Mouse (Mus musculus): ENCODE results near the gene Slamf7. TPM values are rescaled to one million over a fixed set of nuclear protein-coding genes. Genes with fewer than 3 reads are reported as not detected.

Gene Slamf7
- polyA plus RNA-seq, 1 experiment from 2014 or later, result 0.18 TPM

DNA sequence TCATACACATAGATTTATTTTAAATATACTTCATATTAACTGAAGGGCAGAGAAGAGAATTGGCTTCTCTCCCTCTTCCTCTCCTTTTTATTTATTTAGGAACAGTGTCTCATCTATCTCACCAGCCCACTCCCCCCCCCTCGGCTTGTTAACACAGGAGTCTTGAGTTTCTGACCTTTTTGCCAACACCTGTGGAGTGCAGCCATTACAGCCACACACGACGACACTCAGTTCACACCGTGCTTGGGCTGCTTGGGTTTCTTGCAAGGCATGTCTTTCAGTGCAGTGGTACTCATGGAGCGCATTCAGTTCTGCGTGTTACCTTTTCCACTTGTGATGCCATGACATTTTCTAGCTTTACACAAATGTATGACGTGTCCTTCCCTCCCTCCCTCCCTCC is 22.8 kb downstream of the Slamf7 start:
- no peaks in the 10 kb centered on the region for H3K9me3 ChIP-seq (ENCODE audit: control insufficient read depth)
- no peaks in the 10 kb centered on the region for H3K27me3 ChIP-seq (replicated peaks; ENCODE audit: control insufficient read depth, insufficient read depth, low read length)
- ATAC-seq, result no peak
- 72% methylated on average over 7 of the region's 7 CpGs for WGBS
- TF ChIP-seq CTCF (IDR thresholded peaks at IDR 0.05; ENCODE audit: low read depth), result no peak
- no peaks in the 10 kb centered on the region for H3K36me3 ChIP-seq (ENCODE audit: control insufficient read depth, insufficient read depth)
- no peaks in the 10 kb centered on the region for H3K4me1 ChIP-seq (replicated peaks; ENCODE audit: control insufficient read depth, insufficient read depth, low read length)
- no peak overlapping the region for H3K9ac ChIP-seq (ENCODE audit: low read depth, low read length)
- H3K4me2 ChIP-seq (replicated peaks; ENCODE audit: low read depth), result no peak overlapping the region
- H3K4me3 ChIP-seq (ENCODE audit: low read depth, low read length), result no peak overlapping the region
- no peak overlapping the region for H3K27ac ChIP-seq (ENCODE audit: low read depth, low read length)

DNA sequence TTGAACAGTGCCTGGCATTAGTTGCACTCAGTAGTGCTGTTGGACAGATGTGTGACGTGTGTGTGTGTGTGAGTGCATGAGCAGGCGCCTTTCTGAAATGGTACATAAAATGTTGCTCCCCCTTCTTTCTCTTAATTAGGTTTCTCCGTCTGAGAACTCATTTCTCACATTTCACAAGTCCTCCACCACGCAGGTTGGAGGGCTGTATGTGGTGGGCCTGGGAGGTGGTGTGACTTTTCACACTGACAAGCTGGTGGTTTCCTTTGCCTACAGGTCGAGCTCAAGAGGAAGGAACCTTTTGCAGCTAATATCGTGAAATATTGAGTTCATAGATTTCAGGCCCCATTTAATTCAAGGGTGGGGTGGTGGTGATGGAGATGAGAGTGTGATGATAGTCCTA is 23.7 kb downstream of the Slamf7 start:
- Histone ChIP-seq H3K4me3 (ENCODE audit: low read depth, low read length) (no peak overlapping the region), H3K36me3 (ENCODE audit: control insufficient read depth, insufficient read depth) (no peaks in the 10 kb centered on the region), H3K4me2 (replicated peaks; ENCODE audit: low read depth) (no peak overlapping the region), H3K4me1 (replicated peaks; ENCODE audit: control insufficient read depth, insufficient read depth, low read length) (no peaks in the 10 kb centered on the region), H3K27ac (ENCODE audit: low read depth, low read length) (no peak overlapping the region), H3K27me3 (replicated peaks; ENCODE audit: control insufficient read depth, insufficient read depth, low read length) (no peaks in the 10 kb centered on the region), H3K9ac (ENCODE audit: low read depth, low read length) (no peak overlapping the region), H3K9me3 (ENCODE audit: control insufficient read depth) (no peaks in the 10 kb centered on the region)
- 75% methylated on average over 6 of the region's 6 CpGs for WGBS
- ATAC-seq, result no peak
- no peak for TF ChIP-seq CTCF (IDR thresholded peaks at IDR 0.05; ENCODE audit: low read depth)

DNA sequence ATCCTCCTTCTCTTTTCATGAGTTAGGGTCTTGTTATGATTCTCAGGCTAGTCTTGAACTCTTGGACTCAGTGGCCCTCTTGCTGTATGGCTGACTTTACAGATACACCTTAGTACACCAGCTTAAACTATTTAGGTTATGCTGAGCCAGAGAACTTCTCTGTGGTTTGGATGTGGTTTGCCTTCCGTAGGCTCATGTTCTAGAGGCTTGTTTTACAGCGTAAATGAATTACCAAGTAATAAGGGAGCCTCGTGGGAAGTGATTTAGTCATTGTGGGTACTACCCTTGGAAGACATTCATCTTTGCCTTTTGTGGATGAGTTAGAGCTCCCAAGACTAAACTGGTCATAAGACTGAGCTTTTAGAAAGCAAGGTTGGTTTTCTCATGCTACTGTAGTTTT is 25.0 kb downstream of the Slamf7 start:
- Histone ChIP-seq H3K4me3 (ENCODE audit: low read depth, low read length) (no peak overlapping the region), H3K4me1 (replicated peaks; ENCODE audit: control insufficient read depth, insufficient read depth, low read length) (no peaks in the 10 kb centered on the region), H3K27ac (ENCODE audit: low read depth, low read length) (no peak overlapping the region), H3K4me2 (replicated peaks; ENCODE audit: low read depth) (no peak overlapping the region), H3K9ac (ENCODE audit: low read depth, low read length) (no peak overlapping the region), H3K27me3 (replicated peaks; ENCODE audit: control insufficient read depth, insufficient read depth, low read length) (no peaks in the 10 kb centered on the region), H3K9me3 (ENCODE audit: control insufficient read depth) (no peaks in the 10 kb centered on the region), H3K36me3 (ENCODE audit: control insufficient read depth, insufficient read depth) (no peaks in the 10 kb centered on the region)
- ATAC-seq, result no peak
- no peak for TF ChIP-seq CTCF (IDR thresholded peaks at IDR 0.05; ENCODE audit: low read depth)
- 82% methylated on average over 3 of the region's 3 CpGs for WGBS

DNA sequence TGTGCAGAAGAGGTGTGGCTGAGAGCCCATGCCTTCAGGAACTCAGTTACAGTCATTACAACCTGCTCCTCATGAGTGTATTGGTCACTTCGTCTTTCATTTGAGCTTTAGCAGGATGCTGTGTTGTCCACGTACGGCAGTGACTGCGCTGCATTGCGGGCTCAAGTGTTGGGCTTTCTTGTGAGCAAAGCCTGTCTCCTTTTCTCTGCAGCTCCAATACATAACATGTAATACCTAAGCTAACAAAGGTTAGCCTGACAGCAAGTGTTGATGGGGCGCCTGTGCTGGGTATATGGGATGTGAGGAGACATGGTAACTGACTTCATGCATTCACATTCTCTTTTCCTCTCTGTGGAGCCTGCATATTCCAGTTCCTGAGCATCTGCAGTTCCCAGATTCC is 32.7 kb downstream of the Slamf7 start:
- H3K9me3 ChIP-seq (ENCODE audit: control insufficient read depth), result no peaks in the 10 kb centered on the region
- no peak overlapping the region for H3K27ac ChIP-seq (ENCODE audit: low read depth, low read length)
- H3K4me1 ChIP-seq (replicated peaks; ENCODE audit: control insufficient read depth, insufficient read depth, low read length), result no peaks in the 10 kb centered on the region
- no peaks in the 10 kb centered on the region for H3K27me3 ChIP-seq (replicated peaks; ENCODE audit: control insufficient read depth, insufficient read depth, low read length)
- no peak for ATAC-seq
- no peaks in the 10 kb centered on the region for H3K36me3 ChIP-seq (ENCODE audit: control insufficient read depth, insufficient read depth)
- H3K4me3 ChIP-seq (ENCODE audit: low read depth, low read length), result no peak overlapping the region
- H3K9ac ChIP-seq (ENCODE audit: low read depth, low read length), result no peak overlapping the region
- no peak for TF ChIP-seq CTCF (IDR thresholded peaks at IDR 0.05; ENCODE audit: low read depth)
- H3K4me2 ChIP-seq (replicated peaks; ENCODE audit: low read depth), result no peak overlapping the region
- 89% methylated on average over 6 of the region's 6 CpGs for WGBS

DNA sequence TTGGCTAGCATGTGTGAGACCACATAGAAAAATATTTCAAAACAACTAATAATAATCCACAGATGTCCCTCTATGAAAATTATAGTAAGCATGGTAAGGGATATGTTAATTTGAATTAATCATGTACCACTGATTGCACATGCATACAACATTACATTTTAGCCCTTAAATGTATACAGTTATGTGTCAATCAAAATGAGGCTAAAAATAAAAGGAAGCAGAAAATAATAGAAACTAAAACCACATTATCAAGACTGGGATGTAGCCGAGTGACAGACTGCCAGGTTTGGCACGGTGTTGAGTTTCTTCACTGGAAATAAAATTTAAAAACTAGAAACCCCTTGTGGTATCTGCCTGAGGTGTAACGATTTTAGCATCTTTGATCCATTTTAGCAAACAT is 33.2 kb downstream of the Slamf7 start:
- ATAC-seq, result no peak
- 84% methylated on average over 3 of the region's 3 CpGs for WGBS

DNA sequence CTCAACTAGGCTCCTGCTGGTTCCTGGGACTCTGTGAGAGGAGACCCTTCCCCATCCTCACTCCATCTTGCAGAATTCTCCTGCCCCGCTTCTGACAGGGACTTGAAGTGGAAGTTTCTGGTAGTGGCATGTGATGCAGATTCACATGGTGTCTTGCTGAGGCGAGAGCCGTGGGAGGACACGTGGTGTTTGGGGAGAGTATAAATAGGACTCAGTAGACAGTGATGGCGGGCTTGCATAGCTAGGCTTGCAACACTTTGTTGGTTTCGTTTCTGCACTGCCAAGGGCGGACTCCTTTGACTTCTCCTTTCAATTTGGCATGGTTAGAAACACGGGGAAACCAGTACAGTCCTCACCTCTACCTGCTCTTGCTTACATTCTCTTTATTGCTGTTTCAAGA is 33.8 kb downstream of the Slamf7 start:
- H3K27ac ChIP-seq (ENCODE audit: low read depth, low read length), result no peak overlapping the region

More for the DNA sequence above, 33.2 kb downstream of the Slamf7 start:
- Histone ChIP-seq H3K4me1 (replicated peaks; ENCODE audit: control insufficient read depth, insufficient read depth, low read length) (no peaks in the 10 kb centered on the region), H3K4me3 (ENCODE audit: low read depth, low read length) (no peak overlapping the region), H3K36me3 (ENCODE audit: control insufficient read depth, insufficient read depth) (no peaks in the 10 kb centered on the region), H3K27ac (ENCODE audit: low read depth, low read length) (no peak overlapping the region), H3K27me3 (replicated peaks; ENCODE audit: control insufficient read depth, insufficient read depth, low read length) (no peaks in the 10 kb centered on the region), H3K9ac (ENCODE audit: low read depth, low read length) (no peak overlapping the region), H3K4me2 (replicated peaks; ENCODE audit: low read depth) (no peak overlapping the region), H3K9me3 (ENCODE audit: control insufficient read depth) (no peaks in the 10 kb centered on the region)
- TF ChIP-seq CTCF (IDR thresholded peaks at IDR 0.05; ENCODE audit: low read depth), result no peak

DNA sequence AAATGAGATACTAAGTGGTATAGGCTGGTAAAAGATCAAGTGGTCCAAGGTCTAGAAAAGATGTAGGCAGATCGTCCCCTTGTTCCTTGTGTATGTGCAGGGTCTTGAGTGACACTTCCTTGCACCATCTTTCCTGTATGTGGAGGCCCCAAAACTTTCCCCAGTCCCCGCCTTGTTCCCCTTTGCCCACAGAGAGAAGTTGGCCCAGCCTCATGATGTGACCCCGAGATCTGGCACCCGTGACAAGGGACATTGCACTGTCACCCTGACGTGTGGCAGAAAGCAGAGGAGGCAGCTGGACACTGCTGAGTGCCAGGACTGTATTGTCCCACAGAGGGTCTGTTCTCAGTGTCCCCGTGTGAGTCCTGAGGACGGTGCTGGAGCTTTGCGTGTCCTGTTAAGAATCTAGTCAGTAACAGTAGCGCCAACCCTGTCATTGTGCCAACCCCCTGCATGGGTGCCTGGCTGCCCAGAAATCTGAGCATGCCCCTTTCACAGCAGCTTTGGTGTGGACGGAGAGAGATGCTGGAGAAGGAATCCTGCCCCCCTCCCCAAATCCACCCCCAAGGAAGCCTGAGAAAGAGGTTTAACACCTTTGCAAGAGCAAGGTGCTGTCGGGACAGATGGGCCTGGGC is 35.8 kb downstream of the Slamf7 start:
- ATAC-seq, result no peak
- no peak overlapping the region for H3K9ac ChIP-seq (ENCODE audit: low read depth, low read length)
- H3K27me3 ChIP-seq (replicated peaks; ENCODE audit: control insufficient read depth, insufficient read depth, low read length), result no peaks in the 10 kb centered on the region
- H3K4me3 ChIP-seq (ENCODE audit: low read depth, low read length), result no peak overlapping the region
- WGBS, result 81% methylated on average over 11 of the region's 11 CpGs
- no peaks in the 10 kb centered on the region for H3K36me3 ChIP-seq (ENCODE audit: control insufficient read depth, insufficient read depth)
- H3K9me3 ChIP-seq (ENCODE audit: control insufficient read depth), result no peaks in the 10 kb centered on the region
- TF ChIP-seq CTCF (IDR thresholded peaks at IDR 0.05; ENCODE audit: low read depth), result no peak
- no peak overlapping the region for H3K27ac ChIP-seq (ENCODE audit: low read depth, low read length)
- H3K4me1 ChIP-seq (replicated peaks; ENCODE audit: control insufficient read depth, insufficient read depth, low read length), result no peaks in the 10 kb centered on the region
- no peak overlapping the region for H3K4me2 ChIP-seq (replicated peaks; ENCODE audit: low read depth)

More for the DNA sequence above, 33.8 kb downstream of the Slamf7 start:
- 79% methylated on average over 8 of the region's 8 CpGs for WGBS
- Histone ChIP-seq H3K9ac (ENCODE audit: low read depth, low read length) (no peak overlapping the region), H3K4me3 (ENCODE audit: low read depth, low read length) (no peak overlapping the region), H3K36me3 (ENCODE audit: control insufficient read depth, insufficient read depth) (no peaks in the 10 kb centered on the region), H3K4me2 (replicated peaks; ENCODE audit: low read depth) (no peak overlapping the region), H3K9me3 (ENCODE audit: control insufficient read depth) (no peaks in the 10 kb centered on the region), H3K27me3 (replicated peaks; ENCODE audit: control insufficient read depth, insufficient read depth, low read length) (no peaks in the 10 kb centered on the region), H3K4me1 (replicated peaks; ENCODE audit: control insufficient read depth, insufficient read depth, low read length) (no peaks in the 10 kb centered on the region)
- no peak for ATAC-seq
- TF ChIP-seq CTCF (IDR thresholded peaks at IDR 0.05; ENCODE audit: low read depth), result no peak

All from intestine, postnatal 0 days (tissue).